Mouse (Mus musculus) gastrocnemius, adult 18-20 months (tissue): Measurements from ENCODE around the gene Prss42. TPM values are rescaled to one million over a fixed set of nuclear protein-coding genes. Genes with fewer than 3 reads are reported as not detected.

Experiments used
- total RNA-seq, 2 experiments: library from RNA; stranded (reverse); gene quantifications; 2 replicates each; pipeline ENCODE4 v1.2.3; 2021

The Prss42 gene
- total RNA-seq, 2 experiments from 2014 or later, result not detected

Other genes with a start within 250 kb of the Prss42 start
- under 1 TPM; 0.84 to 0.97 TPM for gene Nradd, start 173.7 kb upstream of the Prss42 start, total RNA-seq
- gene Nbeal2, start 144.0 kb upstream of the Prss42 start, total RNA-seq, result 1 to 10 TPM; 3.6 to 3.7 TPM
- gene Ccdc12, start 141.7 kb upstream of the Prss42 start, total RNA-seq, result 10 to 100 TPM; 42.4 to 45.8 TPM
- 100 to 1,000 TPM; 624 to 860 TPM for gene Myl3, start 56.3 kb upstream of the Prss42 start, total RNA-seq
- 1 to 10 TPM in 1 of 2 experiments, under 1 TPM in 1; 0.82 to 1.1 TPM for gene Pth1r, start 51.0 kb upstream of the Prss42 start, total RNA-seq
- not detected for gene Prss44, start 15.8 kb downstream of the Prss42 start, total RNA-seq
- not detected for gene Prss43, start 28.5 kb downstream of the Prss42 start, total RNA-seq
- not detected for gene Prss45, start 36.4 kb downstream of the Prss42 start, total RNA-seq
- not detected for gene Prss46, start 46.3 kb downstream of the Prss42 start, total RNA-seq
- not detected for gene Prss50, start 59.8 kb downstream of the Prss42 start, total RNA-seq
- gene Als2cl, start 81.7 kb downstream of the Prss42 start, total RNA-seq, result 1 to 10 TPM; 4.2 to 4.7 TPM
- 1 to 10 TPM in 1 of 2 experiments, under 1 TPM in 1; 0.91 to 1.0 TPM for gene Tmie, start 81.9 kb downstream of the Prss42 start, total RNA-seq
- 1 to 10 TPM; 1.2 TPM for gene Fam240a, start 118.7 kb downstream of the Prss42 start, total RNA-seq
- not detected for gene Tdgf1, start 148.0 kb downstream of the Prss42 start, total RNA-seq
- 100 to 1,000 TPM in 1 of 2 experiments, 10 to 100 TPM in 1; 82.8 to 112 TPM for gene Lrrc2, start 153.4 kb downstream of the Prss42 start, total RNA-seq
- 1 to 10 TPM in 1 of 2 experiments, under 1 TPM in 1; 0.94 to 2.4 TPM for gene Rtp3, start 192.4 kb downstream of the Prss42 start, total RNA-seq
- under 1 TPM in 1 of 2 experiments, not detected in 1; 0.07 TPM for gene Ltf, start 221.1 kb downstream of the Prss42 start, total RNA-seq